Mouse (Mus musculus): ENCODE results near the gene Tbc1d16.
A peak's percentile ranks its signal among the peaks of the same experiment; 100 is the strongest.

The Tbc1d16 gene

DNA sequence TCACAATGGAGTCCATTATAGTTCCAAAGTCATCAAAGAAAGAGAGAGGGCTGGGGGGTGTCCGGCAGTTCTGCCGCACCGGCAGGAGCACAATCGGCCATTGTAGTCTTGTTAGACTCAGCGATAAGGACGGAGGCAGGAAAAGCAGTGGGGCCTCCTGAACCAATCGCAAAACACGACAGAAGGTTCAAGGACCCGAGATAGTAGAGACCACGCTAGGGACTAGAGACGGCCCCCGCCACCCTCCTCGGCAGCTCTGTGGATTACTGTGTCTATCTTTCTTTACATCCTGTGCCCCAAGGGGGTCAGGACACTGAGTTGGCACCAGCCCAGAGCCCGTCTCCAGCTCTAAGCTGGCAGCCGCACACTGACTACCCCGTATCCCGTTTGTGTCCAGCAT lies 93.7 kb downstream of the Tbc1d16 start:
- DNase-seq, result no peak

DNA sequence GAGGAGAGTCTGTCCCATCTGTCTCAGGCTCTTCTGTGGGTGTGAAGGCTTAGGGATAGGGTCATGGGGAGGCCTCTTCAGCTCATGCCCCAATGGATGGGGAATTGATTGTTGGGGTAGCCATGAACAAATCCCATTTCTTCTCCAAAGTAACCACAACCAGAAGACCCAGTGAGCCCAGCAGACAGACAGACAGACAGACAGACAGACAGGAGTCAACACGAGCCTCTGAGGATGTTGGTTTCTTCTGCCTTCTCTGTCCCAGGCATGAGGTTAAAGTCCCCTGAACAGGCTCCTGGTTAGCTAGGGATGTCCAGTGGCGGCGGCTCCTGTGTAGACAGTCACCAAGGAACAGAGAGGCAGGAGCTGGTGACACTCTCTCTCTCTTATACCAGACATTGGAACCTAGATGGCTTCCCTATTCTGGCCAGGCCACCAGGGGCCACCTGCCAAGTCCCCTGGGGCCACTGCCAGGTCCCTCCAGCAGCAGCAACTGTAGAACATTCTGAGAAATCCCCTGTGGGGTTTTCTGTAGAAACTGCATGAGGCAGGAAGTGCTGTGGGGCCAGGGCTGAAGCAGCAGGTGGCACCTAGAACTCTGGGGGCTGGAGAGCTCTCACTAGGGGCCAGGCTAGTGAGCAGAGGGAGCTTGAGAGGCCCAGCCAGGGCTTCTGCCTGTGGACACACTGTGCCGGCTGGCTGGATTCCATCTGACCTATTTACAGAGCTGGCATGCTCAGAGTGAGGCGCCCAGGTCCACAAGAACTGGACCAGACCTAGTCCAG lies 94.7 kb downstream of the Tbc1d16 start:
- DNase-seq, result peak; percentile 42

DNA sequence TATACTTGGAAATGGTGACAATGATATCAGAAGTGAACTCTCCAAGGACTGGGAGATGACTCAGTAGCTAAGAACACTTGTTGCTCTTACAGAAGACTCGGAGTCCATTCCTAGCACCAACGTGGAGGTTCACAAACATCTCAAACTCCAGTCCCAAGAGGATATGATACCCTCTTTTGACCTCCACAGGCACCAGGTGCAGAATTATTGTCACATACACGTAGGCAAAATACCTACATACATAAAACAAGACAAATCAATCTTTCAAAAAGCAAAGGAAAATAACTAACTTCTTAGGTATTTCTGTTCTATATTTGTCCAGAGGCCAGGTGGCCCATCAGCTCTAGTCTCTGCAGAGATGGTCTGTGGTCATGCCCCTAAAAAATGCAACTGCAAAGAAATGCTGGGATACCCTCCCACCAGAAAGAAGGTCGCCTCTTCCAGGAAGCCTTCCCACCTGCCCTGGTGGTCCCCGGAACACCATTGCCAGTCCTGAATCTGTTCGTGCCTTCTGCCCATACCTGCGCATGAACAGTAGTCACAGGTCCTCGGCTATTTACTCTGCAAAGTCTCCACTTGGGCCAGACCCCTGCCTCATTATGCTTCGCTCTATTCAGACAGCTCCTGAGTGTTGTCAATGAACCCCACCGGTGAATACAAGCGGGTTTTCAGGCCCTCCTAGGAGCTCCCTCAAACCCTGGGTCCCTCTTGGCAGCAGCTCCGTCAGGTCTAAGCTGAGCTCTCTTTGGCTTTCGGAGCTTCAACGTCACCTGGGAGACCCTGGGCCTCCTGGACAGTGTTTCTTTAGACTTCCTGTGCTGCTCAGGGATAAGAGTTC lies 95.9 kb downstream of the Tbc1d16 start:
- no peak for DNase-seq

DNA sequence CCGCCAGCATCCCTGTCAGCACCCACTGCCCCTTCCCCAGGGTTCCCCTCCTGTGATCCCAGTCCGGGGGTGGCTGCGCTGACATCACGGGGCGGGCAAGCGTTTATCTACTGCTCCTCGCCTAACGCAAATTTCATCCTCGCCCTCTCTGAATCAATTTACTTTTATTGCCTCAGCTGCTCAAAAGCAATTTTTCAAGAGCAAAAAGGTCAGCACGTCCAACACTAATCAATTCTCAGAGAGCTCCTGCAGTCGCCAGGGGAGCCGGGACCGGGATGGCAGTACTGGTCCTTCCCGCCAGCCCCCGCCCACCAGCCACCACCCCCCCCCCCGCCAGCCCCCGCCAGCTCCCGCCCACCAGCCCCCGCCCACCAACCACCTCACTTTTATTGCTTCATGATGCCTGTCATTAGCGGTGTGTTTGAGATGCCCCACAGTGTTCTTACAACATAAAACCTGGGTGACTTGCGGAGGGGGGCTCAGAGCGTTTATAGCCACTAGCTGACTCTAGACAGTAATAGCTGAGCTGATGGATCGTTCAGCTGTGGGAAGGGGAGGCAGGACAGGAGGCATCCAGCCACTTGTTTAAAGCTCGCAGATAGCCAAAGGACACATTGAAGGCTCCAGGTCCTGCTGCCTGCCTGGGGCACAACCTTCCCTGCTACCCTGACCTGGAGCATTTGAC lies 98.1 kb downstream of the Tbc1d16 start:
- no peak for DNase-seq

DNA sequence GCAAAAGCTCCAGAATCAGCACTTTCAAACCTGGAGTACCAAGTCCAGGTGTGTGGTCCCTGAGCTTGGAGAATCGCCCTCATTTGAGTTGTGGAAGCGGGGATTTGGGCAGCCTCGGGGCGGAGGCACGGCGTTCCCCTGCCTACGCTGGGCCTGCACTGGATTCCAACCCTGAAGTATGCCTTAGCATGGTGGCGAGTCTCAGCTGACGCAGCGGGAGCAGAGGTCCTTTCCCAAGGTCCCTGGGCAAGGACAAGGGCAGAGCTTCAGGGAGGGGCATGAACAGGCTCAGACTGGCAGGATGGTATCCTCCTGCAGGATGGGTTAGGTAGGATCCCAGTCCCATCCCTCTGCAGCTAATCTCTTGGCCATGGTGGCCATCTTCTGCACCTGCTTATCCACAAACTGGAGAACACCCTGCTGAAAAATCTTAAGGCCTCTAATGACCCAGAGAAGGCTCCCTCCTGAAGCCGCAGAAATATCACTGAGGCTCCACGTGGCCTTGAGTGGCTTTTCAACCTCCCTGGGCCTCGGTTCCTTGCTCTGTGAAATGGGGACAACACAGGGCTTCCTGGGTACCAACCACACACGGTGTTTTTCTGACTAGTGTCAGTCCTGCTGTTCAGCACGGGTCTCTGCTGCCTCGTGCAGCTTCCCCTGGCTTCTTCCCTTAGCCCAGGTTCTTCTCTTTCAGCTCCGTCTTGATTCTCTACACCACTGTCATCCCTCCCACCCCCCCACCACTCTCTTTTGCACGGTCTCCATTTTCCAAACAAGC lies 98.8 kb downstream of the Tbc1d16 start:
- DNase-seq, result no peak

DNA sequence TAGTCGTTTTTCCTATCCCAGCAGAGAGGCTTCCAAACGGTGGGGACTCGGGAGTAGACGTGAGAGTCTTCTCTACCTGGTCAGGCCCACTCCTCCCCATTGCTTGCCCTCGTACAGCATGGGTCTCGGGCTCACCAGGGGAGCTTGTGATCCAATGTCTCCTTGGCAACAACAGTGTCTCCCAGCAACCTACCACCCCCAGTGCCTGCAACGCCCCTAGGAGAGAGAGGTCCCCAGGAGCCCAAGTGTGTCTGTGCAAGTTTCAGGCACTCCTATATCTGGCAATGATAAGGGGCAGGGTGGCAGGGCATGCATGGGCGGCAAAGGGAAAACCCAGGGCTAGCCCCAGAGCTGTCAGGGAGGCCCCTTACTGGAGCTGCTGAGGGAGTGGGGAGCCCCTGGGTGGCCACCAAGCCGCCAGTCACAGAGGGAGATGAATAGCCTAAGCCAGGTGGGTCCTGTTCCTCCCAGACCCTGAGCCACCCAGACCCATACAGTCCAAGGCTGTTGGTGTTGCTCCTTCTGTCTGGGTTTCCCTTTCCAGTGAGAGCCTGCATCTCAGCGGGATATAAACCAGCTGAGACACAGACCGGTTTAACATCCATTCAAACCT lies 99.5 kb downstream of the Tbc1d16 start:
- DNase-seq, result no peak

DNA sequence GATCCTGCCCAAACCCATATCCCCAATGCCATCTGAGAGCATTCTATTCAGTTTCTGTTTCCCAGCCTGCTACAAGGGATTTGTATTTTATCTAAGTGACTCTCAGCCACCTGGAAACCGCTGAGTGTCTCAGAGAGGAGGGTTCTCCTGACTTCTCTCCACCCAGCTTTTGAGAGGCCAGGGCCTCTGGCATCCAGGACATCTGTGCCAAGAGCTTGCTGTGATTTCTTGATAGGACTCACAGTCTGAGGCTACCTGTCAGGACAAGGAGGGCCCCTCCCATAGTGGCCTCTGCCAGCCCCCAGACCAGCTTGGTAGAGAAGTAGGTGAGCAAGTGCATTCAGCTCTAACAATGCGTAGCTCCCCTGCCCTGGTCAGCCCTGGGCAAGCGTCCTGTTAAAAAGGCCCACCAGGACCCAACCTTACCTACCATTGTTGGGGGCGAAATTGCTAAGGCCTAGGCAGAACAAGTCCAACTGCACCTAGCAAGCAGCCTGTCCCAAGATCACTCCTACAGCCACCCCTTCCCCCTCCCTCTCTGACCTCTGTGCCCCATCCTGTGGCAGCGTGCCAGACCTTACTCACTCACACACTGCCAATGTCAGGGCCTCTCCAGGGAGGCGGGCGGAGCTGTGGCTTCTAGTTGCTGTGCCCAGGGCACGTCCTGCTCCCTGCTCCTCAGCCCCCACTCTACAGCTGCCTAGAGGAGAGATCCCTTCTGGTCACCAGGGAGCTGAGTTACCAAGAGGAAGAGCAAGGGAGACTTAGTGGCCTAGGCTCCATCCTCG lies 100.4 kb downstream of the Tbc1d16 start:
- DNase-seq, result no peak

DNA sequence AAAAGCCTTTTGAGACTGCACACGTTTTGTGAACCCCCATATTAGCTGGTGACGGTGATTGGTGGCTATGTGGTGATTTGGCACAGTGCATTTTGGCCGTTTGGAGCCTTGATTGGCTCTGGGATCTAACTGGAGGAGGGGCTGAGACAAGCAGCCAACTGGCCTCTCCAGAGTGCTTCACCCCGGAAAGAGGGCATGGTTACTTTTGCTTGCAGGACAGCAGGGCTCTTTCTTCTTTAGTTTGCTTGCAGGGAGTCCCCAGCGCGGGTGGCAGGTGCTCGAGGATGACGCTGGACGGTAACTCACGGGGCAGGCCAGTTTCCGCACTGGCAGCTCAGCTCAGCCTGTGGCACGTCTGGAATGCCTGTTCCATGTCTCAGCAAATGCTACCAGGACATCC lies 101.2 kb downstream of the Tbc1d16 start:
- no peak for DNase-seq

DNA sequence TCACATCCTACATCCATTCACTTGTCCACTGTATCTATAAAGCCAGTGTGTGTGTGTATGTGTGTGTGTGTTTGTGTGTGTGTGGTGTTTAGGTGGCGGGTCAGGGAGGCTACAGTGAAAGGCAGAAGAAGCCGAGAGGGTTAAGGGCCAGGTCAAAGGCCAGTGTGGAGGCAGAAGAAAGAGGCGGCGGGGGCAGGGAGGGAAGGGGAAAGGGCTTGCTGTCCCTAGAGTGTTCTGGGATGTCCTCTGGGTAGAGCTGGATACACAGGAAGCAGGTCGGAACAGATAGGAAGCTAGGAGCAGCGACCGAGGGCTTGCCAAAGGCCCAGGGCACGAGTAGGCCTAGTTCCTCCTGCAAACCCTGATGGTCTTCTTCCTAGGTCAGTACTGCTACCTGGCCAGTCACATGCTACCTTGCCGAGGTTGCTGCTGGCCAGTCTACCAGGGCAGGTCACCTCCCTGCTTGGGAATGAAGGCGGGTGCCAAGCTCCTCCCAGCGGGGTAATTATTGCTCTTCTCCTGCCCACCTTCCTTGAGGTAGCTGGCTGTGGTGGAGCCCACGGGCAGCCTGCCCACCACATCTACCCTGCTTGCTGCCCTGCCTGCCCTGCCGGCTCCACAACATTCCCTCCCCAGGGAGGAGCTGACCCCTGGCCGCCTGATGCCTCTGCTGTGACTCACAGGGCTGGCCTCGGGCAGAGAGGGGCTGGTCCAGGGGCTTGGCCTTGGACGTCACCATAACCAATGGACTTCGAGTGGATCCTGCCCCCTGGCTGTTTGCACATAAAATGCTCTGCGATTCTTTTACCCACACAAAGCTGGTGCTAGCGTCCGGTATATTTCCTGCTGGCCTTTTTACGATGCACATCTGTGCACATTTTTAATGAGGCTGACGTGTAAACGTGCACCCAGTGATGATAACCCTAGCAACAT lies 102.1 kb downstream of the Tbc1d16 start:
- peak; percentile 39 for DNase-seq

DNA sequence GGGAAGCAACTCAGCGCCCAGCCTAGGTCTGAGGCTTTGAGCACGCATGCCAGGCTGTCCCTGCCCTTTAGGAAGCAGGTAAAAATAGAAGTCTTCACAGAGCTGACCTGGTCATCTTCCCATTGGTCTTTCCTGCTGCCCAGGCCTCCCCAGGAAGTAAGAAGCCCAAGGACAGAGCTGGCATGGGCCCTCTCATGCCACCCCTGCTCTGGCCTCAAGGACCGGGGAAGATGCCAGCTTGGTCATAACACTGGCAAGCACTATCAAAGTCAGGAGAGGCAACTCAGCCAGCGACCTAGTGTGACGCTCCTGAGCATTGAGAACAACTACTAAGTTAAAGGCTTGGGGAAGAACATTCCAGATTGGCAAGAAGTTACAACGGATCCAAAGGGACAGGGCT lies 103.8 kb downstream of the Tbc1d16 start:
- no peak for DNase-seq

DNA sequence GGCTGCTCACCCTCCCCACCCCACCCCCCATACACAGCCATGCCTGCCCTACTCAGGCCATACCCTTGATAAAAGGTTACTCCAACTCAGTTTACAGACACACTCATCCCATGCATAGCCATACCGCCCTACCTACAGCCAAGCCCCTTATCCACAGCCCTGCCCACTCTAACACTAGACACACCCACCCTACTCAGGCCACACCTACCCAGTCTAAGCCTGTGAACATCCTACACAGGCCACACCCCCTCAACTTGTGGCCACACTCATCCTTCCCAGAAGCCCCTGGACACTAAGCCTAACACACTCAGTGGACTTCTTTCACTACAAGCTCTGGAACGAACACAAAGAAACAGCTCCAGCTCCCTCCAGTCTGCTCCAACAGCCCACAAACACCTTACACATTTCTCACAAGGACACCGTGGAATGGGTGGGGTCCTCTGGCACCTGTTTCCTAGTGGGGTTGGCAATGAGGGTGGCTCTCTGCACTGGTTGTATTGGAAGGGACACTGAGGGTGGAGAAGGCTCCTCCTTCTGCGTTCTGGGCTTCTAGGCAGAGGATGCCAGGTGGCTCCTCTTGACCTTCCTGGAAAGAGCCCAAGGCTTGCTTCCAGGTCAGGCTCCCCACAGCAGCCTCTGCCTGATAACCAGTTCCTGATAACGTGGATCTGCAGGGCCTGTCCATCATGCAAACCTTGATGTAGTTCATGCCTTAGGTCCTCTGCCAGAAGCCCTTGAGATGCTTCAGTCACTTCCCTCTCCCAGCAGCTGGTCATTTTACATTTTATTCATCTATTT lies 104.6 kb downstream of the Tbc1d16 start:
- DNase-seq, result no peak

DNA sequence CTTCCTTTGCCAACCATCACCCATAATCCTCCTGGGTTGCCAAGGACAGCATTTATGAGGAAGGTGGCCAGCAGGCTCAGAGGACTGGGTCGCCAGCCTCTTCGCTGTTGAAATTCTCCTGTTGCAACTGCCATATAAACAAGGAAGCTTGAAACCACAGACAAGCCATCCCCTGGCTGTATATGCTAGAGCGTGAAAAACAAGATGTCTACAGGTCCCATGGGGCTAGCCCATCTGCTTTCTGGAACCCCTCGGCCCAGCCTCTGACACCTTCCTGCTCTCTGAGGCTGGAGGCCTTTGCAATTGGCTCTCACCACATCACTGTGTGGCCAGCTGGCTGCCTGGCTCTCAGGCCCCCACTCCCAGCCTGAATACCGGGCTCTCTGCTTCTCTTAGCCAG lies 105.9 kb downstream of the Tbc1d16 start:
- no peak for DNase-seq

DNA sequence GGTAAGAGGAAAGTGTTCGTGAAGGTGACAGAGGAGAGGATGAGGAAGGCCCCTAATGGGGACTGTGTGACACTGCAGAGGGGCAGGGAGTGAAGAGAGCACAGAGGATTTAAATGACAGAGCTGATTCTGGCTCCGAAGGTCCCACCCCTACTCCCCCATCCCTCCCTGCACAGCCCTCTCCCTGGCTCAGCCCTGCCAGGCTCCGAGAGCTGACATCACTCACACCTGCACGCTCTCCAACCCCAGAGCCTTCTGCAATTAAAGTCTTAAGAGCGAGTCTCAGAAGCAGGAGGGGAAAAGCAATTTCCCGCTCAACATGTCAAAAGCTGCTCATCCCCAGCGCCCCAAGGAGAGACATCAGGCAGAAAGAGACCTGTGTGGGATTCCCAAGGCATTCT lies 109.4 kb downstream of the Tbc1d16 start:
- DNase-seq, result no peak

DNA sequence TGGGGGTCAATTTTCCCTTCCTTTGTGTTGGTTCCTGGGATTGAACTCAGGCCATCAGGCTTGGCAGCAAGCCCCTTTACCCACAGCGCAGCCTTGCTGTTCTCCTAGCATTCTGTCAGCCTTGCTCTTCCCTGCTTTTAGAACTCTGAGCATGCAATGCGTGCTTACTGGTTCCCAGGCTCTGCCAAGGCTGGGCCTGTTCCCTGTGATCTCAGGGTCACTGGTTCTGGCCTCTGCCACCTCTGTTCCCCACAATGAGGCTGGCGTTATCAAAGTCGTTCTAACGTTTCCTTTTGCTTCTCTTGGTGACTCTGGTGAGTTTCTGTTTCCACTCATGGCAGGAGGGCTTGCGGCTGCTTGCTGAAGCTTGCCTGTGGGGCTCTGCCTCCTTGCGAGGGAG lies 110.4 kb downstream of the Tbc1d16 start:
- no peak for DNase-seq

DNA sequence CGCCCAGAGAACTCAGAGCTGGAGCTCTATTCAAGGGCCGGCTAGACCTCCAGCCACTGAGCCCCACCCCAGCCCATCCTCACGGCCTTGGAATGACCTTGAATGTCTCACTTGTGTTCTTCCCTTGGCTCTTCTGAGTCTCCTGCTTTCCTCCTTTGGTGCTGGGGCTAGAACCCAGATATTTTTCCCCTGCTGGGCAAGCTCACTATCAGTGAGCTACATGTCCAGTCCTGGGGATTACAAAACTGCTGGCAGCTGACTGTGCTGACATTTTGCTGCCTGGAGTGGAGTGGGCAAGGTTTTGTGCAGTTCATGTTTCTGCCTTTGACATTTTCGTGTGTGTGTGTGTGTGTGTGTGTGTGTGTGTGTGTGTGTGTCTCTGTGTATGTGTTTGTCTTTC lies 111.3 kb downstream of the Tbc1d16 start:
- DNase-seq, result no peak

DNA sequence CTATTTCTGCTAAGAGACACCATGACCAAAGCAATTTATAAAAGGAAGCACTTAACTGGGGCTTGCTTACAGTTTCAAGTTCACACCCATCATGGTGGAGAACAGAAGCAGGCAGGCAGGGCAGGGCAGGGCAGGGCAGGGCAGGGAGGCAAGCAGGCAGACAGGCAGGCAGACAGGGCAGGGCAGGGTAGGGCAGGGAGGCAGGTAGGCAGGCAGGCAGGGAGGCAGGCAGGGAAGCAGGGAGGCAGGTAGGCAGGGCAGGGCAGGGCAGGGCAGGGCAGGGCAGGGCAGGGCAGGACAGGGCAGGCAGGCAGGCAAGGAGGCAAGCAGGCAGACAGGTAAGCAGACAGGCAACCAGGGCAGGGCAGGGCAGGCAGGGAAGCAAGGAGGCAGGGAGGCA lies 115.6 kb downstream of the Tbc1d16 start:
- no peak for DNase-seq

DNA sequence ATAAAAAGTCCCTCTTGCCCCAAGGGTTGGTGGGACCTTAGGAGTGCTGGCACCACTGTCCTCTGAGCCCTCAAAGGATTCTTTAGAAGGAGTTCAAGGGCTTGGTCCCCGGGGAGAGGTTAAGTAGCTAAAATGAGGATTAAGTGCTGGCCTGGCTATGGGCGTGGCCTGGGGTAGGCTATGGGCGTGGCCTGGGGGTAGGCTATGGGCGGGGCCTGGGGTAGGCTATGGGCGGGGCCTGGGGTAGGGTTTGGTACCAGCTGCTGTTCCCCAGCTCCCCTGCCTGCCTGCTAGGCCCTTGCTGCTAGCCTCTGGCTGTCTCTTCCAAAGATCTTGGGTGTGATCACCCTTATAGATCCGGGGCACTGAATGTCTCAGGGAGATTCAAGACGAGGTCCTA lies 117.0 kb downstream of the Tbc1d16 start:
- DNase-seq, result no peak

DNA sequence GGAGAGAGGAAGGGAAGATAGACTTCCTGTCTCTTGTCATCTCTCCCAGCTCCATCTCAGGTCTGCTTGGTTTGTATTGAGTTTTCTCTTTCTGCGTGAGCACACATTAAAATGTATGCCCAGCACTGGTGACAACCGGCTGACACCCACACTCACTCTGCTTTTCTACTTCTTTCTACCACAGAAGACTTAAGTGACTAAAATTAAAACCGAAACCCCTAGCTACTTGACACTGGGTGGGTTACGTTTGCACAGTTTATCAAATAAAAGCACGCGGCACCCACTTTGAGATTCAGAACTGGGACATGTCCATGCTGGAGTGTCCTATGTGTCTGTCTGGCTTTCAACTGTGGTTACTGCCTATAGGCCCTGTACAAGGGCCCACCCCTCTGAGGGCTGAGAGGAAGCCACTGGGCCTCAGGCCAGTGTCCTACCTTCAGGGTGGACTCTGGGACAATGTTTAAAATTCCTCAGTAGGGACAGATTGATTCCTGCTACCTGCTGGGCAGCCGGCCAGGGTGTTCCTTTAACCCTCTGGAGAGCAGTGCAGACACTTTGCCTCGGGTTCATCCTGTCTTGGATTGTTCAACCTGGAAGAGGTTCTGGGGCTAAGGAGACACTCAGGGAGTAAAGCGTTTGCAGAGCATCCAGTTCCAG lies 118.8 kb downstream of the Tbc1d16 start:
- DNase-seq, result no peak
